Mouse (Mus musculus): ENCODE results near the gene Piga. TPM values are rescaled to one million over a fixed set of nuclear protein-coding genes. Genes with fewer than 3 reads are reported as not detected.
A peak's percentile ranks its signal among the peaks of the same experiment; 100 is the strongest.

The Piga gene
- polyA plus RNA-seq, 1 experiment: 5.7 TPM

- no peak for DNase-seq (ENCODE audit: low read depth)
- TF ChIP-seq POLR2A (IDR thresholded peaks at IDR 0.05; ENCODE audit: borderline replicate concordance, extremely low read depth, insufficient read depth, insufficient read length, poor library complexity, severe bottlenecking) (no peak), CTCF (IDR thresholded peaks at IDR 0.05; ENCODE audit: borderline replicate concordance, extremely low read depth, insufficient read depth, insufficient read length) (no peak)
These were observed 13.1 kb downstream of the Piga start for GRCm38 (mm10) chrX:164432682-164433081.

GRCm38 (mm10) chrX:164436709-164437108 lies 17.1 kb downstream of the Piga start, which contains the start of gene Asb11:
Gene Asb11, plus strand, starts transcription at chrX:164436994.
- TF ChIP-seq POLR2A (IDR thresholded peaks at IDR 0.05; ENCODE audit: borderline replicate concordance, extremely low read depth, insufficient read depth, insufficient read length, poor library complexity, severe bottlenecking) (no peak), CTCF (IDR thresholded peaks at IDR 0.05; ENCODE audit: borderline replicate concordance, extremely low read depth, insufficient read depth, insufficient read length) (no peak)
- DNase-seq (ENCODE audit: low read depth): no peak

- DNase-seq (ENCODE audit: low read depth): no peak
- TF ChIP-seq POLR2A (IDR thresholded peaks at IDR 0.05; ENCODE audit: borderline replicate concordance, extremely low read depth, insufficient read depth, insufficient read length, poor library complexity, severe bottlenecking): no peak
- no peak for TF ChIP-seq CTCF (IDR thresholded peaks at IDR 0.05; ENCODE audit: borderline replicate concordance, extremely low read depth, insufficient read depth, insufficient read length)
These were observed 19.9 kb downstream of the Piga start for GRCm38 (mm10) chrX:164439462-164439861.

GRCm38 (mm10) chrX:164440140-164440539 lies 20.6 kb downstream of the Piga start:
- DNase-seq (ENCODE audit: low read depth): no peak
- no peak for TF ChIP-seq CTCF (IDR thresholded peaks at IDR 0.05; ENCODE audit: borderline replicate concordance, extremely low read depth, insufficient read depth, insufficient read length)

GRCm38 (mm10) chrX:164440703-164441102 lies 21.1 kb downstream of the Piga start:
- no peak for DNase-seq (ENCODE audit: low read depth)
- TF ChIP-seq CTCF (IDR thresholded peaks at IDR 0.05; ENCODE audit: borderline replicate concordance, extremely low read depth, insufficient read depth, insufficient read length) (no peak), POLR2A (IDR thresholded peaks at IDR 0.05; ENCODE audit: borderline replicate concordance, extremely low read depth, insufficient read depth, insufficient read length, poor library complexity, severe bottlenecking) (no peak)

- no peak for DNase-seq (ENCODE audit: low read depth)
- TF ChIP-seq CTCF (IDR thresholded peaks at IDR 0.05; ENCODE audit: borderline replicate concordance, extremely low read depth, insufficient read depth, insufficient read length): no peak
These were observed 21.7 kb downstream of the Piga start for GRCm38 (mm10) chrX:164441306-164441705.

GRCm38 (mm10) chrX:164445601-164446000 lies 26.0 kb downstream of the Piga start:
- no peak for DNase-seq (ENCODE audit: low read depth)
- no peak for TF ChIP-seq CTCF (IDR thresholded peaks at IDR 0.05; ENCODE audit: borderline replicate concordance, extremely low read depth, insufficient read depth, insufficient read length)
- no peak for TF ChIP-seq POLR2A (IDR thresholded peaks at IDR 0.05; ENCODE audit: borderline replicate concordance, extremely low read depth, insufficient read depth, insufficient read length, poor library complexity, severe bottlenecking)

GRCm38 (mm10) chrX:164446106-164446551 lies 26.5 kb downstream of the Piga start:
- TF ChIP-seq POLR2A (IDR thresholded peaks at IDR 0.05; ENCODE audit: borderline replicate concordance, extremely low read depth, insufficient read depth, insufficient read length, poor library complexity, severe bottlenecking) (no peak), CTCF (IDR thresholded peaks at IDR 0.05; ENCODE audit: borderline replicate concordance, extremely low read depth, insufficient read depth, insufficient read length) (peak; percentile 30; the same call in 1 of the 2 replicates)
- DNase-seq (ENCODE audit: low read depth): no peak

- no peak for TF ChIP-seq POLR2A (IDR thresholded peaks at IDR 0.05; ENCODE audit: borderline replicate concordance, extremely low read depth, insufficient read depth, insufficient read length, poor library complexity, severe bottlenecking)
- no peak for TF ChIP-seq CTCF (IDR thresholded peaks at IDR 0.05; ENCODE audit: borderline replicate concordance, extremely low read depth, insufficient read depth, insufficient read length)
- no peak for DNase-seq (ENCODE audit: low read depth)
These were observed 27.5 kb downstream of the Piga start for GRCm38 (mm10) chrX:164446835-164447681.

- TF ChIP-seq POLR2A (IDR thresholded peaks at IDR 0.05; ENCODE audit: borderline replicate concordance, extremely low read depth, insufficient read depth, insufficient read length, poor library complexity, severe bottlenecking): no peak
- no peak for TF ChIP-seq CTCF (IDR thresholded peaks at IDR 0.05; ENCODE audit: borderline replicate concordance, extremely low read depth, insufficient read depth, insufficient read length)
- DNase-seq (ENCODE audit: low read depth): no peak
These were observed 28.1 kb downstream of the Piga start for GRCm38 (mm10) chrX:164447682-164448071.

- peak; percentile 62 for DNase-seq (ENCODE audit: low read depth)
- TF ChIP-seq CTCF (IDR thresholded peaks at IDR 0.05; ENCODE audit: borderline replicate concordance, extremely low read depth, insufficient read depth, insufficient read length) (peak; percentile 33; the same call in 1 of the 2 replicates), POLR2A (IDR thresholded peaks at IDR 0.05; ENCODE audit: borderline replicate concordance, extremely low read depth, insufficient read depth, insufficient read length, poor library complexity, severe bottlenecking) (no peak)
These were observed 29.6 kb downstream of the Piga start for GRCm38 (mm10) chrX:164449201-164449600.

- TF ChIP-seq POLR2A (IDR thresholded peaks at IDR 0.05; ENCODE audit: borderline replicate concordance, extremely low read depth, insufficient read depth, insufficient read length, poor library complexity, severe bottlenecking): no peak
- no peak for TF ChIP-seq CTCF (IDR thresholded peaks at IDR 0.05; ENCODE audit: borderline replicate concordance, extremely low read depth, insufficient read depth, insufficient read length)
- no peak for DNase-seq (ENCODE audit: low read depth)
These were observed 39.8 kb downstream of the Piga start for GRCm38 (mm10) chrX:164459205-164459878.

Other genes with a start within 250 kb of the Piga start
- 0.19 and 0.45 TPM in 2 replicates for gene Bmx, start 161.6 kb upstream of the Piga start, polyA plus RNA-seq (2012; rRNA removed)
- 1.0 and 1.7 TPM in 2 replicates for gene Pir, start 150.4 kb upstream of the Piga start, polyA plus RNA-seq (2012; rRNA removed)
- 1.1 and 1.5 TPM in 2 replicates for gene Vegfd, start 46.4 kb upstream of the Piga start, polyA plus RNA-seq (2012; rRNA removed)
- gene Asb11, start 17.2 kb downstream of the Piga start, polyA plus RNA-seq (2012; rRNA removed): not detected in 2 replicates
- 0.11 TPM in 1 of 2 replicates, not detected in the other for gene Asb9, start 86.5 kb downstream of the Piga start, polyA plus RNA-seq (2012; rRNA removed)

Data from brain, embryonic 14.5 days (tissue).